Mouse (Mus musculus) adrenal gland, postnatal 10 days (tissue): Measurements from ENCODE around the gene Cnih4. TPM values are rescaled to one million over a fixed set of nuclear protein-coding genes. Genes with fewer than 3 reads are reported as not detected.

Experiments
- DNase-seq: peaks from one replicate; pipeline ENCODE4 v3.0.0; 2021; ENCODE audit warnings: mixed read lengths
- total RNA-seq, 2 experiments: library from RNA; stranded (reverse); gene quantifications; 2 replicates each; pipeline ENCODE4 v1.2.3; 2021

The Cnih4 gene
- total RNA-seq, 2 experiments from 2014 or later, result 38.1 to 40.9 TPM

DNA sequence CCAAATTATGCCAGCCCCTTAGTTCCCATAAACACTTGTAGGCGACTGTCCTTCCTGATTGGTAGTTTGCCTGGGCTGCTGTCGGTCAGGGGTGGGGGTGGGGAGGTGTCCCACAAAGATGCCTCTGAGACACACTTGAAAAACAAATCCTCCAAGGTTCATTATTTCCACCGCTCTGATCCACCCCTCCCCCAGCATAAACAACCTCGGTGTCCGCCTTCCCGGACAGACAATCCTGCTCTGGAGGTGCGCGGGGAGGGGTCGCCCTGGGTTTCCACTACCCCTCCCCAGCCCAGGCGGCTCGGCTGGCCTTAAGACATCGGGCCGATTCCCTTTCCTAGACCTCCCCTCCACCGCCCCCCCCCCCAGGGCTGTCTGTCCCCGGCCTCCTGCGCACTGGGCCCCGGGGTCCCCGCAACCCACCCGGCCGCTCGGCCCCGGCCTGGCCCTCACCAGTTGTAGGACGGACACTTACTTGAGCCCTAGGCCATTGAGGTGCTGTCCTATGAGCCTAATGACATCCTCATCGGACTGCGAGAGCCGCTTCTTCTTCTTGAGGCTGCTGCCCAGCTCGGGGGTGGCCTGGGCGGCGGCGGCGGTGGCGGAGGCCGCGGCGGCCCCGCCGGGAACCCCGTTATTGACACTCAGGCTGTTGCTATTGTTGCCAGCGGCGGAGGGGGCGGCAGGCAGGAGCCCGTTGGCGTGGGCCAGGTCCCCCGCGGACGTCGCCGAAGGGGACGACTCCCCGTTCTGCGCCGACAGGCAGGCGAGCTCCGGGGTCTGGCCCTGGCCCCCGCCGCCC lies 66.3 kb downstream of the Cnih4 start:
- peak; percentile 64 for DNase-seq

DNA sequence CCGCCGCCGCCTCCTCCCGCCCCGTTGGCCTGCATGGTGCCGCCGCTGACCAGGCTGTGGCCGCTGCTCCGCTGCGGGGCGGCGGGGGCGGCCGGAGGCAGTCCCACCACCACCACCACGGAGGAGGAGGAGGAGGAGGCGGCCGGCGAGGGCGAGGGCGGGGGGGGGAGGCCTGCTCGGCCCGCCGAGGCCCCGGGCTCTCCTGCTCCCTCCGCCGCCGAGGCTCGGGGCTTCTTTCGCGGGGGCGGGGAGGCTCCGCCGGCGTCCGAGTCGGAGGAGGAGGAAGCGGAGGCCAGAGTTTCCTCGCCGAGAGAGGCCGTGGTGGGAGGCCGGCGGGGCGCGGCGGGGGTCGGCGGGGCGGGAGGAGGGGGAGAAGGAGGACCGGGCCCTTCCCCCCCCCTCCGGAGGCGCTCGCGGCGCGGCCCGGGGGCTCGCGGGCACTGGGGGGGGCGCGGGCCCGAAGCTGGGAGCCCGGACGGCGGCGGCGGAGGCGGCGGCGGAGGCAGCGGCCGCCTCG lies 67.0 kb downstream of the Cnih4 start:
- DNase-seq, result no peak

DNA sequence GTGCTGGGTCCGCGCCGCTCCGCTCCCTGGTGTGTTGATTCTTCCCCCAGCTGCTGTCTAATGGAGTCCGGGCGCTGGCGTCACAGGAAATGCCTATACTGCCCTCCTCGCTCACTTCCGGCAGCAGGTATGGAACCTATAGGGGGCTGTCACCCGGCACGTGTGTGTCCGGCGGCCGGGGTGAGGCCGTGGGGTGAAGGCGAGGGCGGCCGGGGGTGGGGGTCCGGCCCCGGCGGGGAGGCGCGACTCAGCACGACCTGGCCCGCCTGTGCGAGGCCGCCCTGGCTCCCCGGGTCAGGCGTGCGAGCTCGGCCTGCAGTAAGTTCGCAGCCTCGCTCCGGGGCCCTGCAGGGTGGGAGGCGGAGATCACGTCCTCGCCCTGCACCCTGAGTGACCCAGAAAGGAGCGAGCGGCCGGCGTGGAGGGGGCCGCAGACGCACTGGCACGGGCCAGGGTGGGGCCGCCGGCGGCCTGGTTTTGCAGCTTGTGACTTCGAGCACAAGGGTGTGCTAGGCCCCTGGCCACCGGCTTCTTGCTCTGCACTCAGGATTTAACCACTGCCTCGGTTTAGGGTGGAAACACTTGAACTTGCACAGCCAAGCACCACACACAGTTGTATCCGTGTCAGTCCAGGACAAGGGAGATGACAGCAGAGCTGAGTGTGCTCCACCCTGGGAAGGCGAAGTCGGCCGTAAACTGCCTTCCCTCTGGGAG lies 67.6 kb downstream of the Cnih4 start, which contains the start of gene Wdr26:
TSS of gene Wdr26 (minus strand) at position 82 of the 714 bp plus-strand sequence.
- peak; percentile 85 for DNase-seq

DNA sequence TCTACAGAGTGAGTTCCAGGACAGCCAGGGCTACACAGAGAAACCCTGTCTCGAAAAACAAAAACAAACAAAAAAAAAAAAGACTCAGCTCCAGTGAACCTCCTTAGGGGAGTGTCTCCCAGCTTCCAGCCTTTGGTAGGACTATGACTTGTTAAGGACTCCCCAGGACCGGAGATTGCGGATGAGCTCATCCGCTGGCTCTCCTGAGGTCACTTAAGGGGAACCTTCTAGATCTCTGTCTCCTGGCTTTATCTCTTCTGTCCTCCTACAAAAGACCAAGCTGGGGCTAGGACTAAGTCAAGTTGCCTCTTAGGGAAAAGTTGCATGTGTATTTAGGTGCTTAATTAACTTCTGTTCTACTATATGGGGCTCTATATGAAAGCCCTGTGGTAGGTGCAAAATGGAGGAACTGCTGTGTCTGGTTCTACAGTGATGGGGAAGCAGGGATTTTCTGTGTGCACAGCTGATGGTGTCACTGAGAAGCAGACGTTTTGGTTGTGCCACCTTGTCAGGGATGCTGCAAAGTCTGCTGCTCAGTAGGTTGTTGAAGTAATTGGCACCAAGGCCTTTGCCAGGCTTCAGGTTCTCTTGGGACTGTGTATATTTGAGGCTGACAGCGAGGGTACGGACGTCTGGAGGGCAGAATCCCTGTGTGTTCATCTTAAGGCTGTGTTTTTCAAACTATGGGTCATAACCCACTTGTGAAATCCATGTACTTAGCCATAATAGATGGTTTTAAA lies 70.0 kb downstream of the Cnih4 start:
- no peak for DNase-seq

DNA sequence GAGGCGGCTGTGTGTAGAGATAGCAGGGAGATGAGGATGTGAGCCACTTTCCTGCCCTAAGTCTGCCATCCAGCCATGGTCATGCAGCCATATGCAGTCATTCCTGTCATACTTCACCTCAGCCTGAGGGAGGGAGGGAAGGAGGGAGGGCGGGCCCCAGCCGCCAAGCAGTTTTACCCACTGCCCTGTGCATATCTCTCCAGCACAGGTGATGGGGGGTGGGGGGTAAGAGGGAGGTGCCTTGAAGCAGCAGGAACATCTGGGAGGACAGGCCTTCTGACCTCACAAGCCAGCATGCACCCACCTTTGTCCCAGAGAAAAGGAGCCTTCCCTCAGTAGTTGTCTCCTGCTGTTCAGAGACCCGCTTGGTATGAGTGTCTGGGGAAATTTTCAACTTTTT lies 71.8 kb downstream of the Cnih4 start:
- DNase-seq, result no peak

Other genes starting within 250 kb of the Cnih4 start
- 10 to 100 TPM; 32.6 to 34.7 TPM for gene Pycr2, start 240.4 kb upstream of the Cnih4 start, total RNA-seq
- under 1 TPM; 0.63 to 0.79 TPM for gene Lefty1, start 209.7 kb upstream of the Cnih4 start, total RNA-seq
- 10 to 100 TPM; 24.7 to 27.3 TPM for gene Tmem63a, start 202.3 kb upstream of the Cnih4 start, total RNA-seq
- 10 to 100 TPM; 61.5 to 67.2 TPM for gene Ephx1, start 123.8 kb upstream of the Cnih4 start, total RNA-seq
- under 1 TPM in 1 of 2 experiments, not detected in 1; 0.12 TPM for gene 9130409I23Rik, start 93.5 kb upstream of the Cnih4 start, total RNA-seq
- gene Nvl, start 489 bp upstream of the Cnih4 start, total RNA-seq, result 10 to 100 TPM; 14.4 to 20.6 TPM
- gene Wdr26, start 67.3 kb downstream of the Cnih4 start, total RNA-seq, result 100 to 1,000 TPM; 126 to 138 TPM
- gene Cnih3, start 207.9 kb downstream of the Cnih4 start, total RNA-seq, result not detected